Comparison of ENCODE assay signal across 14 mouse cellular contexts in genomic region chr6:118821536-118821935, GRCm38 (mm10).
DNase-seq lines count a peak whose midpoint lies in the region; ATAC-seq and TF ChIP-seq lines count a peak whose summit lies in the region.
"Had no signal": no experiment of that assay in that cellular context is flagged by ENCODE, and none has a peak within 500 bp of the region (broad histone marks: within the 10 kb centered on the region; RNA-seq: fewer than 3 reads in every experiment).

No protein-coding gene starts in this region.

- H3K4me2 ChIP-seq in stomach, postnatal 0 days (replicated peaks; ENCODE audit: low read depth), result no peak overlapping the region
- H3K4me2 ChIP-seq: neural tube, embryonic 13.5 days had no signal

- no peak overlapping the region for H3K4me3 ChIP-seq in lung, adult 2 months (replicated peaks; ENCODE audit: extremely low read depth, low read depth, low read length)
- no peak overlapping the region for H3K4me3 ChIP-seq in embryonic fibroblast, embryonic 13.5 days (ENCODE audit: insufficient read depth, low read length)
- no peak overlapping the region for H3K4me3 ChIP-seq in stomach, postnatal 0 days (ENCODE audit: low read depth, low read length)
- H3K4me3 ChIP-seq: neural tube, embryonic 13.5 days had no signal

- no peaks in the 10 kb centered on the region for H3K27me3 ChIP-seq in stomach, postnatal 0 days (ENCODE audit: control insufficient read depth, insufficient read depth, low read length)
- H3K27me3 ChIP-seq: neural tube, embryonic 13.5 days had no signal

- peak overlapping the region; percentile 9; the same call in 1 of the 2 replicates for H3K27ac ChIP-seq in embryonic fibroblast, embryonic 13.5 days (ENCODE audit: insufficient read depth, low read length)
- H3K27ac ChIP-seq in stomach, postnatal 0 days (replicated peaks), result 0 out of 2 replicates have a peak overlapping the region, but pooled peaks have one; percentile 40
- H3K27ac ChIP-seq: neural tube, embryonic 13.5 days had no signal

- no peak overlapping the region for H3K9ac ChIP-seq in stomach, postnatal 0 days (ENCODE audit: low read length)
- H3K9ac ChIP-seq: neural tube, embryonic 13.5 days had no signal

- no peaks in the 10 kb centered on the region for H3K9me3 ChIP-seq in stomach, postnatal 0 days (ENCODE audit: control insufficient read depth, low read length)
- H3K9me3 ChIP-seq: neural tube, embryonic 13.5 days had no signal

- WGBS in lung, adult 2 months, result 69% methylated on average over 5 of the region's 5 CpGs
- WGBS in stomach, postnatal 0 days, result 66% methylated on average over 5 of the region's 5 CpGs

- no peak for TF ChIP-seq CTCF in lung, adult 2 months (IDR thresholded peaks at IDR 0.05; ENCODE audit: insufficient read depth, low read length)
- no peak for TF ChIP-seq CTCF in embryonic fibroblast, embryonic 13.5 days (IDR thresholded peaks at IDR 0.05; ENCODE audit: borderline replicate concordance, insufficient read depth, low read length)
- TF ChIP-seq CTCF in stomach, postnatal 0 days (IDR thresholded peaks at IDR 0.05; ENCODE audit: low read depth), result no peak

- no peak for ATAC-seq in stomach, postnatal 0 days (ENCODE audit: low FRiP score, low TSS enrichment)

- peaks cover 5% of the 10 kb centered on the region; the same call in 1 of the 2 replicates for H3K4me1 ChIP-seq in lung, adult 2 months (ENCODE audit: control insufficient read depth, insufficient read depth, low read length)
- peaks cover 8% of the 10 kb centered on the region; the same call in 1 of the 2 replicates for H3K4me1 ChIP-seq in embryonic fibroblast, embryonic 13.5 days (ENCODE audit: control insufficient read depth, insufficient read depth, low read length)
- 0 out of 2 replicates have a peak, but pooled peaks cover 3% of the 10 kb centered on the region for H3K4me1 ChIP-seq in stomach, postnatal 0 days (replicated peaks; ENCODE audit: control insufficient read depth, insufficient read depth)

- H3K36me3 ChIP-seq in stomach, postnatal 0 days (ENCODE audit: control insufficient read depth, insufficient read depth, low read length), result no peaks in the 10 kb centered on the region
- H3K36me3 ChIP-seq: neural tube, embryonic 13.5 days had no signal

- TF ChIP-seq POLR2A in lung, adult 2 months (IDR thresholded peaks at IDR 0.05; ENCODE audit: borderline replicate concordance, extremely low read depth, low read depth, low read length), result no peak
- no peak for TF ChIP-seq POLR2A in embryonic fibroblast, embryonic 13.5 days (IDR thresholded peaks at IDR 0.05; ENCODE audit: low read depth, low read length)

- peak; percentile 37 for DNase-seq in gastrocnemius, adult 18-20 months (ENCODE audit: low spot score)
- no peak for DNase-seq in gastrocnemius, postnatal 10 days
- peak; percentile 10 to 47 for DNase-seq in lung, postnatal 4 days
- no peak for DNase-seq in lung, adult 2 months
- no peak for DNase-seq in stomach, postnatal 0 days (ENCODE audit: low spot score)
- no peak for DNase-seq in T-cell, adult 2 months (ENCODE audit: low spot score)
- DNase-seq in frontal cortex, postnatal 10 days (ENCODE audit: low spot score in 2 of 2), result no peak
- DNase-seq: adrenal gland, postnatal 25 days; B cell, adult 2 months; kidney, postnatal 25 days; midbrain, embryonic 14.5 days; right cerebral cortex, postnatal 14 days had no signal

- TF ChIP-seq EP300 in stomach, postnatal 0 days (optimal IDR thresholded peaks at IDR 0.05), result no peak

Comparison
In these comparisons a context has a peak if more than half of its experiments do, and no peak if none do; other contexts are left out.
1. DNase-seq: peak in gastrocnemius, adult 18-20 months (single experiment) and lung, postnatal 4 days (2 of 2); none in gastrocnemius, postnatal 10 days (single experiment), lung, adult 2 months (single experiment), stomach, postnatal 0 days (single experiment), T-cell, adult 2 months (single experiment) and frontal cortex, postnatal 10 days (0 of 2).